Mouse (Mus musculus) skeletal muscle tissue, adult 2 months (tissue): ENCODE measurements around the gene Atp8a2.

ENCODE experiments used
- DNase-seq: peaks from one replicate; pipeline ENCODE4 v3.0.0-alpha.2; 2012; ENCODE audit warnings: low read depth, low spot score

The Atp8a2 gene

GRCm38 (mm10) chr14:60196884-60197283 lies at the start of gene Atp8a2:
TSS of gene Atp8a2 (minus strand) at chr14:60197179.
- peak; percentile 9 for DNase-seq

DNA sequence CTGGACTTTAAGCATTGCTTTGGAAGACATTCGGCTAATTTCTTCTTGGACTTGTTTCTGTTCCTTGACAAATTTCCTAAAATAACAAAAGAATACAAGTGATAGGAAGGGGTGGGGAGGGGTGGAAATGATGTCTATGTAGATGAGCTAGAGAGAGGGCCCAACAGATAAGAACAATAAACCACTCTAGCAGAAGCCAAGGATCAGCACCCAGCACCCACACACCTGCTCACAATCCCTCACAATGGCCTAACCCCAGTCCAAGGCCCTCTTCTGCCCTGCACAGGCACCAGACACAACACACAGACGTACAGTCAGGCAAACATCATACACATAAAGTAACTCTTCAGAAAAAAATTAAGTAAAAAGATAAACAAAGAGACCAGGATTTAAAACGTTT lies 41.6 kb upstream of the Atp8a2 start:
- no peak for DNase-seq

DNA sequence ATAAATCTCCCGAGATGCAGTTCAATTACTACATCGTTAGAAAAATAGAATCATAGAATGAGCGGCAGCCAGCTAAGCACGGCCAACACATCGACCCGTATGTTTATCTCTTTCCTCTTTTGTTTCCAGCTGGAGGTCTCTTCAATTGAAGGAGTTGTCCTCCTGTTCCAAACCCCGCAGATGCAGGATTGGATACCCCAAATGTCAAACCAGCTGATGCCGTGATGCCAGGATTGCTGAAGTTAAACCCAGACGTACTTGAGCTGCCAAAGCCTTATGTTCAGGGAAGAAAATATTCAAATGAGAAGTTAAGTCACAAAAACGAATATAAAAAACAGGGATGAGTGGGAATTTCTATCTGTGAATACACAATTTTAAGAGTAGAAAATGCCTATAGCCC lies 22.9 kb upstream of the Atp8a2 start:
- no peak for DNase-seq

GRCm38 (mm10) chr14:60217616-60218015 lies 20.6 kb upstream of the Atp8a2 start:
- DNase-seq, result no peak

- DNase-seq, result no peak
Observed at GRCm38 (mm10) chr14:60216125-60216524, 19.1 kb upstream of the Atp8a2 start.

GRCm38 (mm10) chr14:60215000-60215399 lies 18.0 kb upstream of the Atp8a2 start:
- no peak for DNase-seq

GRCm38 (mm10) chr14:60214040-60214439 lies 17.1 kb upstream of the Atp8a2 start:
- no peak for DNase-seq

DNA sequence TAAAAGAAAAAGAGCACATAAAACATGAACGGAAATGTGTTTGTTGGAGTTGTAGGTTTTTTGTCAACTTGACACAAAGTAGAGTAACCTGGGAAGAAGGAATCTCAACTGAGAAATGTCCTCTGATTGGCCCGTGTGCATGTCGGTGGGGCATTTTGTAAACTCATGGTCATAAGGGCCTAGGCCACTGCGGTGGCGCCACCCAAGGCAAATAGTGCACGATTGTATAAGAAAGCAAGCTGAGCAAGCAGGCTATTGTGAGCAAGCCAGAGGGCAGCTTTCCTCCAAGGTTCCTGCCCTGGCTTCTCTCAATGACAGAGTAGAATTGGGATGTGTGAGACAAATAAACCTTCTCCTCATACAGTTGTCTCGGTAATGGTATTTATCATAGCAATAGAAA lies 12.2 kb upstream of the Atp8a2 start:
- DNase-seq, result no peak

GRCm38 (mm10) chr14:60204993-60205392 lies 8.0 kb upstream of the Atp8a2 start:
- no peak for DNase-seq

DNA sequence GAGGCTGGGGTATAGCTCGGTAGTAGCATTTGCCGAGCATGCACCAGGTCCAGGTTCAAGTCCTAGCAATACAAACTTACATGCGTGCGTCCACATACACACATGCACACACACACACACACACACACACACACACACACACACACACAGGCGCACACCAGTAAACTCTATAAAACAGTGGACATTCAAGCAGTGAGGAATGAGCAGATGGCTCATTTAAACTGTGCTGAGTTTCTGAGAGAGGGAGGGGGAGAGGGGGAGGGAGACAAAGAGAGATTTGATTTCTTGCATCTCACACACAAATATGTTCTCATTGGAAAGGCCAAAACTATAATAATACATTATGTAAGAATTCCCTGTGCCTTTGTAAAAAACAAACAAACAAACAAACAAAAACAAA lies 980 bp downstream of the Atp8a2 start:
- DNase-seq, result no peak

DNA sequence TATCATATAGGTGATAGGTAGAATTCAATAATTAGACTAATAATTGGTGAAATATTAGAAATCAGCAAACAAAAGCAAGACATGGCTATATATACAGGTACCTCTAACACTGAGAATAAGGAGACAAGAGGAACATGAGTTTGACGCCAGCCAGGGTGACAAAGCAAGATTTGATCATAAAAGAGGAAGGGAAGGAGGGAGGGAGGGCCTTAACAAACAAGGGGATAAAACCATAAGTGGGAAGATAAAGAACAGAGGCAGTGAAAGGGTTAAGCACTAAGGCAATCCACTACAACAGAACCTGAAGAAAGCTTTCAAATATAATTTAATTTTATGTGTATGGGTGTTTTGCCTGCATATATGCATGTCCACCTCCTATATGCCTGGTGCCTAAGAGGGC lies 2.4 kb downstream of the Atp8a2 start:
- no peak for DNase-seq

DNA sequence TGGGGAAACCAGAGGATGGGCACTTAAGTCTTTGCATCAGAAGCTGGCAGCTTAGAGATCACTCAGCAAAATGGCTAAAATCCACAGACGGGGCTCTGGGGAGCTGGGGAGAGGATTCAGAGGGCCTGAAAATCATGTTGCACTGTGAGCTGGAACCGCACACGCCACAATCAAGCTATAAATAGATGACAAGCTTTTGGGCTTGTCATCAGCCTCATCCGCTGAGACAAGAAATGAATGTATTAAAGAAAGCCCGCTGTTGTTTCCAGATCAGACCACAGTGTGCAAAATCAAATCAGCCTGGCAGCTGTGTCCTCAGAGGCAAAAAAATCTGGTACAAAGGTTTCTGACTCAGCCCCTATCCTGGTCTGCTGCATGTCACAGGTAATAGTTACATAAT lies 7.2 kb downstream of the Atp8a2 start:
- no peak for DNase-seq

DNA sequence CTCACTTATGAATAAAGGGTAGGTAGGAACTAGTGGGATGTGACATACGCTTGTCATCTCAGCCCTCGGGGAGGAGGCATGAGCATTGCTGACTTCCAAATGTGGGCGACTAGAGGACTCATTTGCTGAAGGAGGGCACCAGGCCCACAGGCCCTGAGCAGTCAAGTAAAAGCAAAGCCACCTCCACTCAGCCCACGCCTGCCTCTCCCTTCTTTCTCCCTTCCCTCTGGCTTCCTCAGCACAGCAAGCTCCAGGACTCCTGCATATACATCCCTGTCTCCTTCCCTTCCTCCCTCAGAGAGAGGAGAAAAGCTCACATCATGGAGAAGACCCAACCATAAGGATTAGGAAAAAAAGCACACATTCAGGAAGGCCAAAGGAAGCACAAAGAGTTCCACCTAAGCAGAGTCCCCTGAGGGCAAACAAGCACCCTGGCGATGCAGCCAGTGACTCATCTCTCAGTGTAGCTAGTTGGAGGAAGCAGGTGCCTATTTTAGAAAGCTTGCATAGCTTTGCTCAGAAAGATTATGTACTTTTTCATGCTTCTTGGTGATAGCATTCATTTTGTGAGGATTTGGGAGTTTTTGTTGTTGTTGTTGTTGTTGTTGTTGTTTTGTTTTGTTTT lies 8.7 kb downstream of the Atp8a2 start:
- DNase-seq, result no peak

DNA sequence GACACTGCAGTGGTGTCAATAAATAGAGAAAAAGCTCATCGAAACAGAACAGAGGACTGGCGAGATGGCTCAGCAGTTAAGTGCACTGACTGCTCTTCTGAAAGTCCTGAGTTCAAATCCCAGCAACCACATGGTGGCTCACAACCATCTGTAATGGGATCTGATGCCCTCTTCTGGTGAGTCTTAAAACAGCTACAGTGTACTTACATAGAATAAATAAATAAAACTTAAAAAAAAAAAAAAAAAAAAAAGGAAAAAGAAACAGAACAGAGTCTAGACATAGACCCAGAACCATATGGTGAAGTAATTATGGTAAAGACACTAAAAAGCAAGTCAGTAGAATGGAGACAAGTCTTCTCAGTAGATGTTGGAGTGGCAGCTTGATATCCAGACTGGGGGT lies 15.7 kb downstream of the Atp8a2 start:
- no peak for DNase-seq

DNA sequence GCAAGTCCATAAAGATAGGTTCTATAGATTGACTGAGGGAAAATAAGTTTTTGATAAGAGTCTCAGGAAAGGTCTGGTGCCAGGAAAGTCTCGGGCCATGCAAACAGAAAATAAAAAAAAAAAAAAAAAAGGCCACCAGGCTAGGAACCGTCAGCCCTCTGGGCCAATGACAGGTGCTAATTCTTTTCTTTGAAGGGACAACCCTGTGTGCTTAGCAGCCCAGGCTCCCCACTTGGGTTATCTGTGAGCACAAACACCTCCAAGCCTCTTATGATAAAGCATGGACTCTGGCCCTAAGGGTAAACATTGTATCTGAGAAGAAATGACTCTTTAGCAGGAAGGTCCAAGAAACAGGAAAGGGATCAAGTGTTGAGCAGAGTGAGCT lies 18.4 kb downstream of the Atp8a2 start:
- no peak for DNase-seq

GRCm38 (mm10) chr14:60177614-60178570 lies 19.1 kb downstream of the Atp8a2 start:
- no peak for DNase-seq

DNA sequence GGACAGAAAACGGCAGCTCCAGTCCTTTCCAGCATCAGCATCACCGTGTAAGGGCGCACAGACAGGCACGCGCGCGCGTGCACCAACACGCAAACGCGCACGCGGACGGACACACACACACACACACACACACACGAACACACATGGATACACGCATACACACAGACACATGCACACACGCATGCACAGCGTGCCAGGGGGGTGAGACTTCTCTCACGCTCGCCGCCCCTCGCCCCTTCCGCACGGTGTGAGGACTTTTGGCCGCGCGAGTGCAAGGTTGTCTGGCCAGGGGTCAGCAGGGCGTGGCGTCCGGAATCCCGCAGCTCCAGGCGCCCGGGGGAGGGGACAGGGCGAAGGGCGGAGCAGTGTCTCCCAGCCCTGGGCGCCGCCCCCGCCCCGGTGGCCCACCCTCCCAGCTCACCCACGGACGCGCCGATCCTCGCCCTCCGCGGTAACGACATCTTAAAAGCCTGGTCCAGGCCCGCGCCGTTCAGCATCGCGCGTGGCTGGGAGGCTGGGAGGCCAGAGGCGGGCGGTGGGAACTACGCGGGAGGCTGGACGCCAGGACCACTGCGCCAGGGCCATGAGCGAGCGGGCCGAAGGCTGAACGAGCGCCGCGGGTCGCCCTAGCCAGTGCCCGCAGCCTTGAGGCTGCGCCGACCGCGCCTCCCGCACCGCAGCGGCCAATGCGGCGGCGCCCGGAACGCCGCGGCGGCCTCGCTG lies 19.9 kb downstream of the Atp8a2 start:
- no peak for DNase-seq

GRCm38 (mm10) chr14:60176469-60176890 lies 20.5 kb downstream of the Atp8a2 start:
- DNase-seq, result no peak

- no peak for DNase-seq
Observed at GRCm38 (mm10) chr14:60172286-60173055, 24.5 kb downstream of the Atp8a2 start.

DNA sequence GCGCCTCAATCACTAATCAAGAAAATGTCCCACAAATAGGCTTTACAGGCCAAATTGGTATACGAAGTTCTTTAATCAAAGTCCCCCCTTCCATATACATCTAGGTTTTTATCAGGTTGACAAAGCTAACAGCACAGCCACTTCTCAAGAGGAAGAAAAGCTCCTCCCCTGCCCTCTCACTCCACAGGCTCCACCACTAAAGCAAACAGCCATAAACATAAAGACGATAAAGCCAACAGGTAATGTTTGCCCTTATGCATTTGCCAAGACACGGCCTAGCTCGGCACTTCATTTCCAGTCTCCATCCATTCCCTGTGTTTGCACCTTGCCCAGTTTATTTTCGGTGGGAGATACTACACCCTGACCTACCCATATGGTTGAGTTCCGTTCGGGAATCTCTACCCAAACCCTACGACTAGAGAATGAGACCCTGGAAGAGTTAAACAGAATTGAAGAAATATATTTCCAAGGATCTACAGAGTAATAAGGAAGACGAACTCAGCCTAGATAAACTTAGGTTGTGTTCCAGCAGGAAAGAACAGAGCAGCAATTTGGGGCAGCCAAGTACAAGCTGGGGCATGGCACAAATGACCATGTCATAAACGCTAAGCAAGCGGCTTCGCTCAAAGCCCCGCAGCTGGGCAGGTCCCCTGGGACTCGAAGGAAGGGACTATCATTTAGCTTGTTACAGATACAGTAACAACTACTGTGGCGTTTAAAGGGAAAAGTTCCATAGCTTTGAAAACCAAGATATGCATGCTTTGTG lies 26.0 kb downstream of the Atp8a2 start:
- peak; percentile 9 for DNase-seq

- DNase-seq, result no peak
Observed at GRCm38 (mm10) chr14:60163367-60163766, 33.6 kb downstream of the Atp8a2 start.
